Mouse (Mus musculus) hindbrain, embryonic 11.5 days (tissue): ENCODE data around the gene Hoxa6. TPM values are rescaled to one million over a fixed set of nuclear protein-coding genes. Genes with fewer than 3 reads are reported as not detected.

Experiments used
- ATAC-seq: fragments of 200-750 bp; cut with Nextera tagmentation; 2 replicates; pipeline ENCODE4 v1.8.0; 2017; ENCODE audit warnings: mild to moderate bottlenecking, moderate TSS enrichment, moderate library complexity; ENCODE audit not compliant: low FRiP score
- DNase-seq: peaks from one replicate; pipeline ENCODE4 v3.0.0-alpha.2; 2015; ENCODE audit warnings: low spot score
- H3K27ac ChIP-seq: fragments of 300-500 bp; sonication (generic); 2 replicates; pipeline ENCODE4 v1.5.1; 2014; ENCODE audit warnings: mild to moderate bottlenecking, low read depth, low read length
- H3K27me3 ChIP-seq: fragments of 300-500 bp; sonication (generic); 2 replicates; pipeline ENCODE4 v1.6.1; 2014; ENCODE audit warnings: mild to moderate bottlenecking, low read length, moderate library complexity, mixed read lengths; ENCODE audit not compliant: control insufficient read depth, insufficient read depth
- H3K36me3 ChIP-seq: fragments of 300-500 bp; sonication (generic); 2 replicates; pipeline ENCODE4 v1.6.1; 2014; ENCODE audit warnings: mild to moderate bottlenecking, low read length, moderate library complexity, mixed read lengths; ENCODE audit not compliant: control insufficient read depth, insufficient read depth
- H3K4me1 ChIP-seq: fragments of 300-500 bp; sonication (generic); replicated peaks from 2 replicates; pipeline ENCODE4 v1.6.1; 2014; ENCODE audit warnings: low read length, mixed read lengths; ENCODE audit not compliant: control insufficient read depth, insufficient read depth
- H3K4me2 ChIP-seq: fragments of 300-500 bp; sonication (generic); replicated peaks from 2 replicates; pipeline ENCODE4 v1.6.1; 2014; ENCODE audit warnings: mild to moderate bottlenecking, low read depth, low read length
- H3K4me3 ChIP-seq: fragments of 300-500 bp; sonication (generic); 2 replicates; pipeline ENCODE4 v1.5.1; 2014; ENCODE audit warnings: low read depth, low read length
- H3K9ac ChIP-seq: fragments of 300-500 bp; sonication (generic); 2 replicates; pipeline ENCODE4 v1.6.1; 2014; ENCODE audit warnings: low read depth, low read length
- H3K9me3 ChIP-seq: fragments of 300-500 bp; sonication (generic); 2 replicates; pipeline ENCODE4 v1.6.1; 2016; ENCODE audit warnings: low read length; ENCODE audit not compliant: control insufficient read depth
- WGBS: fragments of 180-500 bp; shearing (Covaris S2); extraction: QIAGEN DNeasy Blood & Tissue Kit; methylation state at CpG from one replicate; pipeline ENCODE4 v1.1.7; 2014; 5-methylcytosine and 5-hydroxymethylcytosine counted together
- polyA plus RNA-seq: library from polyadenylated mRNA; unstranded; fragments of >200 nt; fragmentation: Nextera tagmentation; extraction: Ambion mirVana; gene quantifications from 2 replicates; pipeline ENCODE4 v1.2.1, GENCODE M21; 2014

Hoxa6 gene
- polyA plus RNA-seq, 1 experiment from 2014 or later = 2.1 TPM

DNA sequence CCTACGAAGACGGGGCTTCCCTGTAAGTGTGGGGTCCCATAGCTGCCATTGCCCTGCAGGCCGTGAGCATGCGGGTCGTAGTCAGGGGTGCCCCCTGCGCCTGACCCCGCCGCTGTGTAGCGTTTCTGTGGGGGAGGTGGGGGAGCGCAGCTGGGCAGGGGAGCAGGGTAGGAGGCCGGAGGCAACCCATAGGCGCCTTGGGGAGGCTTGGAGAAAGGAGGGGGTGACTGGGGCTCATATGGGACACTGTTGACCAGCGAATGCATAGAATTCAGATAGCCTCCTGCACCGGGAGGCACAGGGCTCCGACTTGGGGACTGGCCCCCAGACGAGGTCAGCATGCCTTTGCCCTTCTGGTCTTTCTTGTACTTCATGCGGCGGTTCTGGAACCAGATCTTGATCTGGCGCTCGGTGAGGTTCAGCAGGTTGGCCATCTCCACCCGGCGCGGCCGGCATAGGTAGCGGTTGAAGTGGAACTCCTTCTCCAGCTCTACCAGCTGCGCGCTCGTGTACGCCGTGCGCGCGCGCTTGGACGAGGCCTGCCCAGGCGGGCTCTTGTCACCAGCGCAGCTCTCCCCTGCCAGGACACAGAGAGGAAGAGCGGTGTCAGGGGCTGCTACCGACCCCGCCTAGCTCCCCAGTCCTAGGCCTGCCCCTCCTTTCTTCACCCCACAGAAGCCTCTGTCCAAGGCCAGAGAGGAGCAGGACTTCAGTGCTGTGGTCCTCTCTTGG lies 38.2 kb downstream of the Hoxa6 start:
- peaks cover 8% of the 10 kb centered on the region; the same call in 1 of the 2 replicates for H3K4me1 ChIP-seq
- H3K9me3 ChIP-seq = no peaks in the 10 kb centered on the region
- peak overlapping the region; percentile 100 for H3K27ac ChIP-seq
- 2% methylated on average over 39 of the region's 40 CpGs for WGBS
- ATAC-seq = peak; percentile 30
- H3K4me3 ChIP-seq = peak overlapping the region; percentile 76
- H3K4me2 ChIP-seq = peak overlapping the region; percentile 88
- peak overlapping the region; percentile 68 for H3K9ac ChIP-seq
- H3K36me3 ChIP-seq = no peaks in the 10 kb centered on the region
- peak; percentile 78 for DNase-seq
- peaks cover 47% of the 10 kb centered on the region for H3K27me3 ChIP-seq

DNA sequence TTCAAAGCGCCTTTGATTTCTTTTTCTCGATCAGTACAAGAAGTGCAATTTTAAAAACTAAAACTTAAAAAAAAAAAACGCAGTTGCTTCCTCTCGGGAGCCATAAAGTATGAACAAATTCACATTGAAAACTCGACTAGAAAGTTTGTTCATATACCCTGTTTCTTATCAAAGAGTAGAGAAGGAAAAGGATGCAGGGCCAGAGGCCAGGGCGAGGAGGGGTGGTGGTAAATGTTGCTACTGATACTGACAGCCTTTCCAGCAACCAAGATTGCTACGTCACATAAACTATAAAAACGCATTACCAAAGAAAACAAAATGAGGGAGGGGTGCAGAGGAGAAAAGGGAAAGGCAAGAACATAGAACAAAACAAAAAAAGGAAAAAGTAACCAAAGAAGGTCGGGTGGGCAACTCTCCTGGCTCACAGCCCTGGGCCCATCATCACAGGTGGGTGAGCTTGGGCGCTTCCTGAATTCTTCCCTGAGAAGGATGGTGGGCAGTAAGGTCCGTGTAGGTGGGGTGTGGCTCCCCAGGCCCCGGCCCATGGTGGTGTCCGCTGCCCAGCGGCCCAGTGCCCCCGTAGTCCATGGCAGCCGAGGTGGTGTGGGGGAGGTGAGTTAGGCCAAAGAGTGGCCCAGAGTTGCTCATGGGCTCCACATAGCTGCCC lies 38.9 kb downstream of the Hoxa6 start:
- no peak for DNase-seq
- H3K27ac ChIP-seq = peak overlapping the region; percentile 100

DNA sequence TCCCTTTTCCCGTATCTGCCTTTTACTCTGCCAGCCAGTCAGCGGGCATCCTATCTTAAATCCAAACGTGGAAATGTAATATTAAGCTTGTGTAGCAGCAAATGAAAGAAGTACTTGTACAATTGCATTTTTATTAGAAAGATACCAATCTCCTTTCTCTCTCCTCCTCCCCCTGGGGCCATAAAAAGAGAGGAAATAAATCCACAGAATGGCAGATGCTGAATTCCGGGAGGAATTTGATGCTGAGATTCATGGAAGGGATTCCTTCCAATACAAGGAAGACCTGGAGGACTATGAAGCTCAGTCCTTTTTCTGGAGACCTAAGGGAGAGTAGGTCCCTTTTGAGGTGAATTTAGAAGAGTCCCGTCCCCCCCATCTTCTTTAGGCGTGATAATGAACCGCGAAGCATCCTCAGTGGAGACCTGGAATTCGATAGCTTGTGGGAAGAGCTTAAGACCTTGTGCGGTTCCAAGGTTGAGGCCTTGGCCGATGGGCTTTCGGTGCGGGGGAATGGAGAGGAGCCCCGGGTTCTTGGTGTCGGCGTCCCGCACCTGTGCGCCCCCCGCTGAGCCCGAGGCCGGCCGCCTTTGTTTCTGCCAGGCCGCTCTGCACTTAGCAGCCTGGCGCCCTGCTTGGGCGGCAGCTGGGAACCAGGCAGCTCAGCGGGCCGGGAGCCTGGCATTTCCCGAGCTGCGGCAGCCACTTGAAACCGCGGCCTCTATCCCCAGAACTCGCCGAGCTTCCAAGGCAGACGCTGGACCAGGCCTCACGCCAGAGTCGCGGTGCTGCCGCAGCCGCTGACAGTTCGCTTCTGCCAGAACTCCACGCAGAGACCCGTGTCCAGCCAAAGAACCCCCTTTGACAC lies 40.1 kb downstream of the Hoxa6 start:
- Histone ChIP-seq H3K27ac (peak overlapping the region; percentile 100), H3K27me3 (peaks cover 43% of the 10 kb centered on the region), H3K9me3 (no peaks in the 10 kb centered on the region), H3K4me1 (peaks cover 8% of the 10 kb centered on the region; the same call in 1 of the 2 replicates), H3K4me2 (peak overlapping the region; percentile 88), H3K4me3 (peak overlapping the region; percentile 76), H3K9ac (peak overlapping the region; percentile 98), H3K36me3 (no peaks in the 10 kb centered on the region)
- DNase-seq (peak; percentile 76), ATAC-seq (no peak)
- 1% methylated on average over 42 of the region's 42 CpGs for WGBS

More for the DNA sequence above, 38.9 kb downstream of the Hoxa6 start:
- Histone ChIP-seq H3K4me3 (peak overlapping the region; percentile 76), H3K27me3 (peaks cover 45% of the 10 kb centered on the region), H3K9ac (peak overlapping the region; percentile 68), H3K4me2 (peak overlapping the region; percentile 88), H3K4me1 (peaks cover 8% of the 10 kb centered on the region; the same call in 1 of the 2 replicates), H3K36me3 (no peaks in the 10 kb centered on the region), H3K9me3 (no peaks in the 10 kb centered on the region)
- no peak for ATAC-seq
- whole genome bisulfite sequencing = 7% methylated on average over 16 of the region's 16 CpGs

DNA sequence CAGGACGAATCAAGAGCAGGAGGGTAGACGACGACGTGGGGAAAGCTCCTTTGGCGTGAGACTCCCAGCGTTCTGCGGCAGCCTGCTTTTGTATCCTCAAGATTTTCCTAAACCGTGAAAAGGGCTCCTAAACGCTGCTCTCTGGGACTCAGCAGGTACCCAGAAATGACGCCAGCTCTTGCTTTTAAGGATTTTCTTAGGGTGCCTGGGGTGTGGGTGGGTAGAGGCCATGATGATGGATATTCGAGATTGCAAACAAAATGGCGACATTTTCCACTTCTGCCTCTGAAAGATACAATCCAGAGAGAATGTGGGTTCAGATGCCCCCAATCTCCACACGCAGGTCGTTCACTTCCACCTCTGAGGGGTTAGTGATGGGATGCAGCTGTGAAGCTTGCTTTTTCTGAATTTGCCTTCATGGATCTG lies 40.8 kb downstream of the Hoxa6 start:
- H3K4me2 ChIP-seq = peak overlapping the region; percentile 88
- under 1% methylated on average over 14 of the region's 14 CpGs for whole genome bisulfite sequencing
- H3K4me3 ChIP-seq = peak overlapping the region; percentile 76
- no peaks in the 10 kb centered on the region for H3K9me3 ChIP-seq
- no peak for ATAC-seq
- no peaks in the 10 kb centered on the region for H3K36me3 ChIP-seq
- peaks cover 5% of the 10 kb centered on the region; the same call in 1 of the 2 replicates for H3K4me1 ChIP-seq
- peak overlapping the region; percentile 98 for H3K9ac ChIP-seq
- peak; percentile 72 for DNase-seq
- H3K27ac ChIP-seq = peak overlapping the region; percentile 100
- peaks cover 38% of the 10 kb centered on the region for H3K27me3 ChIP-seq

DNA sequence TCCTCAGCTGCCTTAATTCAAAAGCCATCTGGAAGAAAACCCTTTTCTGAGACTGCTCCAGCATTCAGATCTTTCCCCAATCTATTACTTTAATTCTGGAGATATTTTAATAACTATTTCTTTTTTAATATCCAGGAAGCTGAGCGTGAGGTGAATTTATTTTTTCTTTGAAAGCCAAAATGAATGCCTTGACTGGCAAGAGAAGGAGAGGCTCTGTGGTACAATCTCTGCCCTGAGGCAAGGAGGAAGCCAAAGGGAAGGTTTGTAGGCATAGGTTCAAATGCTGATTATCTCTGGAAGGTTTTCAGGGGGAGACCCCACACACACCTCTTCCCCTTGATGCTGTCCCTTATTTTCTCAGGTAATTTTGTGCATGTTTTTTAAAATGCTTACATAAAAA lies 41.3 kb downstream of the Hoxa6 start:
- Histone ChIP-seq H3K4me2 (peak overlapping the region; percentile 88), H3K36me3 (no peaks in the 10 kb centered on the region), H3K27me3 (peaks cover 34% of the 10 kb centered on the region), H3K9me3 (no peaks in the 10 kb centered on the region), H3K9ac (peak overlapping the region; percentile 98), H3K4me1 (peaks cover 5% of the 10 kb centered on the region; the same call in 1 of the 2 replicates), H3K27ac (peak overlapping the region; percentile 100), H3K4me3 (peak overlapping the region; percentile 76)
- WGBS = 0% methylated on average over 1 of the region's 1 CpGs
- DNase-seq (no peak), ATAC-seq (no peak)

- 4% methylated on average over 4 of the region's 4 CpGs for WGBS
- Histone ChIP-seq H3K36me3 (no peaks in the 10 kb centered on the region), H3K27ac (peak overlapping the region; percentile 100), H3K9me3 (no peaks in the 10 kb centered on the region), H3K9ac (peak overlapping the region; percentile 98), H3K4me1 (peaks cover 5% of the 10 kb centered on the region; the same call in 1 of the 2 replicates), H3K4me2 (peak overlapping the region; percentile 88), H3K4me3 (peak overlapping the region; percentile 76), H3K27me3 (peaks cover 30% of the 10 kb centered on the region)
- DNase-seq (peak; percentile 60), ATAC-seq (no peak)
Measured at GRCm38 (mm10) chr6:52166431-52167077, 42.0 kb downstream of the Hoxa6 start.

DNA sequence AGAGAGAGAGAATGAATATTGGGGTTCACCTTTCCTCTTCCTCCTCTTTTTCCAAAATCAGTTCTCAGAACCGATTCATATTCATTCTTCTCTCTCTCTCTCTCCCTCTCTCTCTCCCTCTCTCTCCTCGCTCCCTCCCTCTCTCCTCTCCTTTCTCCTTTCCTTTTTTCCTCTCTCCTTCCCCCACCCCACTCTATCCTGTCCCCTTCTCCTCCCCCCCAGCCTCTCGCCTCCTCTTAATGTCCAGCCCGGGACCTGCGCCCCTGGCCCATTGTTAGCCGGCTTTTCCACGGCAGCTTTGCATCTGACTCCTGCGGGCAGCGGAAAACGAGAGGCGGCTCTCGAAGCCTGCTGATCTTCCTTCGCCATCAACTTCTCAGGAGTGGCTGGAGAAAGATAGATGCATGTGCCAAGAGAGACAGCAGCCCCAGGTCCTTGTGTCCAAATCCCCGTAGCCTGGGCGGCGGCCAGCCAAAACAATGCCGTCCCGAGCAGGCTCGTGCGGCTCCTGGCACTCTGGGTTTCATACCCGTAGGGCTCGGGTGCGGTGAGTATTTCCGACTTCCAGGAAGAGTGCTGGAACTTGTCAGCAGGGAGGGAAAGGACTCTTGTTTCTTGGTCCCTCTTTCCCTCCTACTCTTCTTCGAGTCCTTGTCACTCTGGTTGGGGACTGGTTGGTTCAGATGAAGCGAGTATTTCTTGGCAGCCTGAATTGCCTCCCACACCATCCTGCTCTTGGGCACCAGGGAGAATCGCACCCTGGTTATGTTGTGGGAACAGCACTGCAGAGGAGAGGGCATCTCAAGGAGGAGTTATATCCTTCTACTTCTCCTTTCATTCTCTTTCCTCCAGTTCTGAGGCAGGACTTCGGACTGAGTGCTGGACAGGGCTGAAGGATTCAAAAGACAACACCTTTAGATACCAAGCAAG lies 42.8 kb downstream of the Hoxa6 start:
- H3K4me2 ChIP-seq = peak overlapping the region; percentile 88
- H3K27me3 ChIP-seq = peaks cover 24% of the 10 kb centered on the region
- no peaks in the 10 kb centered on the region for H3K9me3 ChIP-seq
- peaks cover 2% of the 10 kb centered on the region; the same call in 1 of the 2 replicates for H3K4me1 ChIP-seq
- H3K27ac ChIP-seq = peak overlapping the region; percentile 100
- no peaks in the 10 kb centered on the region for H3K36me3 ChIP-seq
- DNase-seq (peak; percentile 71), ATAC-seq (no peak)
- H3K4me3 ChIP-seq = peak overlapping the region; percentile 76
- H3K9ac ChIP-seq = peak overlapping the region; percentile 98
- whole genome bisulfite sequencing = under 1% methylated on average over 28 of the region's 28 CpGs
